Mouse (Mus musculus): Measurements from ENCODE around the gene Sult2b1.

Sult2b1 gene

DNA sequence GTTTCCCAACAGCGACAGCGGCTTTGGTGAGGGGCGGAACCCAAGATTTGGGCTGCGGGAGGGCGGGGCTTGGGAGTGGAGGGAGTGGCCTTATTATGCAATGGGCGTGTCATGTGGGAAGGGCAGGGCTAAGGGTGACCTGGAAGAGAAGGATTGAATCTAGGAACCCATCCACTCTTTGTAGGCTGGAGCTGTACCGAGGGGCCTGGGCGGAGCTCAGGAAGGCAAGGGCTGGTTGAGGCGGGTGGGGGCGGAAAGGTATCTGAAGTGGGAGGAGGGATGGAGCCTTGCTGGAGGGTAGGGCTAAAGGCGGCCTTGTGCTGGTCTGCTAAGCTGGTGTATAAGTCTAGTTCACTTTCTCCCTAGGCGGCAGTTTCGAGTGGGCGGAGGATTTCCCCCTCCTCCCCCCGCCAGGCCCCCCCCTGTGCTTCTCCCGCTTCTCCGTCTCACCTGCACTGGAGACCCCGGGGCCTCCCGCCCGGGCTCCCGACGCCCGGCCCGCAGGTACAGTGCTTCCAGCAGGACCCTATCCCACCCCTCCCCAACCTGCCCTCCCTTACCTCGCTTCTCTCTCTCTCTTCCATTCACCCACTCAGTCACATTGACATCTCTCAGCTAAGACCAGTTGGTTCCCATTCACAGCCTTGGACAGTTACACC, 16.2 kb upstream of the Sult2b1 start:
- no peak for DNase-seq

DNA sequence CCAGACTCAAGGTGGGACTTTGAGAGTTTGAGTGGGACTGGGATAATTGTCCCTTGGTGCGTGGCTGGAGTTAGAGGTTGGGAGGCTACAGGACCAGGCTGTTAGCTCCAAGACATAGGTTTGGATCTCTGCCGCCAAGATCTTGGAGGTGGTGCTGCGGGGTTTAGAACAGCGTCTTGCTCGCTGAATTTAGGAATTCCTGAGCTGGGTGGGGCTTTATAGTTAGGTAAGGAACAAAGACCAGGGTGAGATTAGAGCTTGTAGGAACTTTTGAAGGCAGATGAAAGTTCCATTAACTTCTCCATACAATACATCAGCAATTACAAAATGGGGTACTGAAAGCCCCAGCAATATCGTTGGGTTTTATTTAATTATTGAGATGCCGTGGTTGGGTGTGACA, 15.5 kb upstream of the Sult2b1 start:
- no peak for DNase-seq

DNA sequence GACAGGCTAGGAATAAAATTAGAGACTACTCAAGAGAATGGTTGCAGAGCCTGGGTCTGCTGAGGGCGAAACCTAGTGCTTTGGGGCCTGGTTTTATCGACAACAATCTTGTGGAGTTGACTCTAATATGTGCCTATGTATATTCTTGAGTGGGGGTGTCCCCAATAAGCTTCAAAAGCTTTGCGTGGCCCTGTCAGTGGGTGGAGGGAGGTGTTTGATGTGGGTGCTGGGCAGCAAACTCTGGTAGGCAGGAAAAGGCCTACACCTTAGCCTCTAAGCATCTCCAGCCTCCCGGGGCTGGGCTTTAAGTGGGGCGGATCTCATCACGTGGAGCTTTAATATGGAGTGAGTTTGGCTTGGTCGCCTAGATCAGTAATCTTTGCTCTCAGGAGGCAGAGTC, 14.5 kb upstream of the Sult2b1 start:
- DNase-seq: no peak

DNA sequence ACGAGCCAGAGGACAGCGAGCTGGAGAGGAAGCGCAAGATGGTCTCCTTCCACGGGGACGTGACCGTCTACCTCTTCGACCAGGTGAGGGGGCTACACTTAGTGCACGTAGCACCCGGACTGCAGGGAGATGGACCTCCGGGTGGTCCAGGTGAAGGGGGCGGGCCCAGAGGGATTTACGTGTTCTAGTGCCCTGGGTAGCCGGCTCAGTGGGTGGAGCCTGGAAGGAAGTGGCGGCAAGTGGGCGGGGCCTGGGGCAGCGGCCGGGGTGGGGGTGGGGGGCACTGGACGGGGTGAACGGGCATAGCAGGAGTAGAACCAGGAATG, 14.0 kb upstream of the Sult2b1 start:
- peak; percentile 28 to 42 for DNase-seq

DNA sequence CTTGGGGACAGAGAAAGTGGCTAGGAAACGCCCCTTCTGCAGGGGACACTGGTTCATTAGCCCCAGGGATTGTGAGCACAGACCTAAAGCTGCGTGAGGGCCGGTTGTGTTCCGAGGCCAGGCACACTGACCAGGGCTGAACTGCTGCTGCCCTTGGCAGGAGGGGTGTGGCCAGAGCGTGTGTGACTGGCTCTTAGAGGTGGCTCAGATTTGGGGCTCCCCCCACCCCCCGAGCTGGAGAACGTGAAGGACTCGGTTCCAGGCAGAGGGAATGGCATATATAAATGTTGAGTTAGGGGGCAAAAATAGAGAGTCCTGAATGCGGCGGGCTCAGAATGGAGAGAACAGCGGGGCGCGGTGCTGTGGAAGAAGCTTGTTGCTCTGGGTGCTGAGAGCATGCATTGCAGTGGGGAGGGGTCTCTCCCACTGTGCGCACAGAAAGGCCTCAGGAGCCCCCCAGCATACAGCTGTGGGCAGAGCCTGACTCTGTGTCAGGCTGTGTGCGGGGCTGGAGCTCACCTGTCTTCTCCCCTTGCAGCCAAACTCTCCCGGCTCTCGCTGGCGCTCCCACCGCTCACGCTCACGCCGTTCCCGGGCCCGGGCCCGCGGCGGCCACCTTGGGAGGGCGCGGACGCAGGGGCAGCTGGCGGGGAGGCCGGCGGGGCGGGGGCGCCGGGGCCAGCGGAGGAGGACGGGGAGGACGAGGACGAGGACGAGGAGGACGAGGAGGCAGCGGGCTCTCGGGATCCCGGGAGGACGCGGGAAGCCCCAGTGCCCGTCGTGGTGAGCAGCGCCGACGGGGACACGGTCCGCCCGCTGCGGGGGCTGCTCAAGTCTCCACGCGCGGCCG, 13.4 kb upstream of the Sult2b1 start:
- DNase-seq: no peak

DNA sequence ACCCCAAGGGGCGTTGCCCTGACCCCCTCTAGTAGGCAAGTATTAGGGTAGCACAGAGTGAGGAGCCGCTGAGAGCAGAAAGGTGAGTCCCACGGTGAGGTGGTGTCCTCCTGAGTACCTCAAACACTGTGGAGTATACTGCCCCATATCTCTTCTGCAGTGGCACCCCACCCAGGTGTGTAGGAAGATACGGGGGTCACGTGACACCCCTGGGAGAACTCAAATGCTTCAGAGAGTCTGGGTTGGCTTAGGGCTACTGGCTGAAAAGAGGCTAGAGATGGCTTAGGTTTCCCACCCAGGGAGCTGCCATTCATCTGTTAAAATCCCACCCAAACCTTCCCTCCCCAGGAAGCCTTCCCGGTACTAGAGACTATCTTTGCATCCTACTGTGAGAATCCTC, 12.5 kb upstream of the Sult2b1 start:
- no peak for DNase-seq

DNA sequence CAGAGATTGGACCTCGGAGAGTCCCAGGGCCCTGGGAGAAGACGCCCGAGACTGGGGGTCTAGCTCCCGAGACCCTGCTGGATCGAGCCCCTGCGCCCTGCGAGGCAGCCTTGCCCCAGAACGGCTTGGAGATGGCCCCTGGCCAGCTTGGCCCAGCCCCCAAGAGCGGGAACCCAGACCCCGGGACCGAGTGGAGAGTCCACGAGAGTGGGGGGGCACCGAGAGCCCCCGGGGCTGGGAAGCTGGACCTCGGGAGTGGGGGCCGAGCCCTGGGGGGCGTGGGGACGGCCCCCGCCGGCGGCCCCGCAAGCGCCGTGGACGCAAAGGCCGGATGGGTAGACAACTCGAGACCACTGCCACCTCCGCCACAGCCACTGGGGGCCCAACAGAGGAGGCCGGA, 10.5 kb upstream of the Sult2b1 start:
- DNase-seq: no peak

DNA sequence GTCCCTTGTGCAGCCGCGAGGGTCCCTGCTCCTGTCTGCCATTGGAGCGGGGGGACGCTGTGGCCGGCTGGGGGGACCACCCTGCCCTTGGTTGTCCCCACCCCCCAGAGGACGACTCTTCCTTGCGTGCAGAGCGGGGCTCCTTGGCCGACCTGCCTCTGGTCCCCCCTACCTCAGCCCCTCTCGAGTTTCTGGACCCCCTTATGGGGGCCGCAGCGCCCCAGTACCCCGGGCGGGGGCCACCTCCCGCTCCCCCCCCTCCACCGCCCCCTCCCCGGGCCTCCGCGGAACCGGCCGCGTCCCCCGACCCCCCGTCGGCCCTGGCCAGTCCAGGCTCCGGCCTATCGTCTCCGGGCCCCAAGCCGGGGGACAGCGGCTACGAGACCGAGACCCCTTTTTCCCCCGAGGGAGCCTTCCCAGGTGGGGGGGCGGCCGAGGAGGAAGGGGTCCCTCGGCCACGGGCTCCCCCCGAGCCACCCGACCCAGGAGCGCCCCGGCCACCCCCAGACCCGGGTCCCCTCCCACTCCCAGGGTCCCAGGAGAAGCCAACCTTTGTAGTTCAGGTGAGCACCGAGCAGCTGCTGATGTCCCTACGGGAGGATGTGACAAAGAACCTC, 9.6 kb upstream of the Sult2b1 start:
- no peak for DNase-seq

DNA sequence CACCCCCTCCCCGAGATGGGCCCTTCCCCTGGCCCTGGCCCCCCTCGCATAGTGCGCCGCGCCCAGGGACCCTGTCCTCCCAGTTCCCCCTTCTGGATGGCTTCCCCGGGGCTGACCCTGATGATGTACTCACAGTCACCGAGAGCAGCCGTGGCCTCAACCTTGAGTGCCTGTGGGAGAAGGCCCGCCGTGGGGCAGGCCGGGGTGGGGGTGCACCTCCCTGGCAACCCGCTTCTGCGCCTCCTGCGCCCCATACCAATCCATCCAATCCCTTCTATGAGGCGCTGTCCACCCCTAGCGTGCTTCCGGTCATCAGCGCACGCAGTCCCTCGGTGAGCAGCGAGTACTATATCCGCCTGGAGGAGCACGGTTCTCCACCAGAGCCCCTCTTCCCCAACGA, 8.8 kb upstream of the Sult2b1 start:
- no peak for DNase-seq

DNA sequence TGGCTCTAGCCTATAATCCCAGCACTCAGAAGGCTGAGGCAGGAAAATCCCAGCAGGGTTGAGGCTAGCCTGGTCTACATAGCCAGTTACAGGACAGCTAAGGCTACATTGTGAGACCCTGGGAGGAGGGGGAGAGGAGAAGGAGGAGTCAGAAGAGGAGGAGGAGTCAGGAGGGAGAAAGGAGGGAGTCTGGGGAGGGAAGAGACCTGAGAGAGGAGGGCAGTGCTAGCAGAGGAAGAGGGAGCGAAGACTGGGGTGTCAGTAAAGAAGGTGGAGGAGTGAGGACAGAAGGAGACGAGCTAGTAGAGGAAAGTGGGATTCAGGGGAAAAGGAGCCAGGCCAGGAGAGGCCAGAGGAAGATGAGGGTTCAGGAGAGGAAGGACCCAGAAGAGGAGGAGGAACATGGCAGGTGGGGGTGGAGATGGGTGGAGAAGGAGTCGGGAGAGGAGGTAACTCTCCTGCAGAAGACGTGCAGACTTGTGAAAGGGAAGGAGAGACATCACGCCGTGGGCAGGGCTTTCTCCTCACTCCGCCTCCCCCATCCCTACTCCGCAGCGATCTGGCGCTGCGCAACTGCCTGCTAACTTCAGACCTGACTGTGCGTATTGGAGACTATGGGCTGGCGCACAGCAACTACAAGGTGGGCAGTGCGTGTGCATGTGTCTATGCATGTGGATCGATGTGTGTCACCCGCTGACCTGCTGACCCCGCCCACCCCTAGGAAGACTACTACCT, 7.5 kb upstream of the Sult2b1 start:
- DNase-seq: no peak

DNA sequence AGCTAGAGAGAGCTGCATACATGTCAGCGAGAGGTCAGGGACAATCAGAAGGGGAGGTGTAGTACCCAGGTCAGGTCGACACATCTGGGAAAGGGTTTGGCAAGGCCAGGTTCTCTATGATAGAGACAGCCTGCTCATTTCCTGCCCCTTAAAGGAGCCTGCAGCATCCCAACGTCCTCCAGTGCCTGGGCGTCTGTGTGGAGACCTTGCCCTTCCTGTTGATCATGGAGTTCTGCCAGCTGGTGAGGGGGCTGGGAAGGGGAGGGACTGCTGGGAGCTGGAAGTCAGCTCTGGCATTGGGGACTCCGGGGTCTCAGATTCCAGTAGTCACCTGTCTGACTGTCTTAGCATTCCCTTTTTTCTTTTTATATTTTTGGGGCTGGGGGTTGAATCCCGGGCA, 6.3 kb upstream of the Sult2b1 start:
- DNase-seq: no peak

DNA sequence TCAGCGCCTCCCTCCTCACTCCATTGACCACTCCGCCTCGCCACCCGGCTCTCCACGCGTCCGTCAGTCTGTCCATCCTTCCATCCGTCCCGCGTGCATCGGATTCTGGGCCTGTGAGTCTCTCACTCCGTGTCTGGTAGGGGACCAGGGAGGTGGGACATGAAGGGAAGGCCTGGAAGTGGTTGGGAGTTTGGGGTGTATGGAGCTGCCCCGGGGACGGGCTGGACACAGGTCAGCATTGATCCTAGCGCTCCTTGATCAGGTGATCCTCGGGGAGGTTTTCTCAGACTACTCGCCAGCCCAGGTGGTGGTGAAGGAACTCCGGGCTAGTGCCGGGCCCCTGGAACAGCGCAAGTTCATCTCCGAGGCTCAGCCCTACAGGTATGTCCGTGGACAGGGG, 3.2 kb upstream of the Sult2b1 start:
- no peak for DNase-seq

DNA sequence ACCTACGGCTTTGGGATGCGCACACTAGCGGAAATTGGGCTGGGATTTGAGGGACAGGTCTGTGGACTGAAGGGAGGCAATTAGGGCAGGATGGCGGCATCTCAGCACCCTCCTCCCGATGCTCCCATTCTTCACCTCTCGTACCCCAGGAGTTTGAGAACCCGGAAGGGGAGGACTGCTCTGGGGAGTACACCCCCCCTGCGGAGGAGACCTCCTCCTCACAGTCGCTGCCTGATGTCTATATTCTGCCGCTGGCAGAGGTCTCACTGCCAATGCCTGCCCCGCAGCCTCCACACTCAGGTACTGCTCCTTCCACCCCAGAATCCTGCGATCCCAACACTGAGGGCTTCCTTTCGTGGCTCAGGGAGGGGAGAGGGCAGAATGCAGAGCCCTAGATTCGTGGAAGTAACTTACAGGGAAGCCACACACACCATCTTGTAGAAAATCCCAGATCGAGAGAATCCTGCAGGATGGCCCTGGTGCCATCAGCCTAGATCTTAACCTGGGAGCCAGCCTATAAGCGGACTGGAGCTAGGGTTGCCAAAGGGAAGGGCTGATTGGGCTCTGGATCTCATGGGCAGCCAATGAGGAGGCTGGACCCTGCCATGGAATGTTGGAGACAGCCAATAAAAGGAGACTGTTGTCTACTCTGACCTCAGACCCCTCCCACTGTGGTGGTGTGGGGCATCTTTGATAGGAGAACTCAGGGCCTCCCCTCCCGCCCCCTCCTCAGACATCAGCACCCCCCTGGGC, 2.4 kb upstream of the Sult2b1 start:
- DNase-seq: peak; percentile 63 to 71

DNA sequence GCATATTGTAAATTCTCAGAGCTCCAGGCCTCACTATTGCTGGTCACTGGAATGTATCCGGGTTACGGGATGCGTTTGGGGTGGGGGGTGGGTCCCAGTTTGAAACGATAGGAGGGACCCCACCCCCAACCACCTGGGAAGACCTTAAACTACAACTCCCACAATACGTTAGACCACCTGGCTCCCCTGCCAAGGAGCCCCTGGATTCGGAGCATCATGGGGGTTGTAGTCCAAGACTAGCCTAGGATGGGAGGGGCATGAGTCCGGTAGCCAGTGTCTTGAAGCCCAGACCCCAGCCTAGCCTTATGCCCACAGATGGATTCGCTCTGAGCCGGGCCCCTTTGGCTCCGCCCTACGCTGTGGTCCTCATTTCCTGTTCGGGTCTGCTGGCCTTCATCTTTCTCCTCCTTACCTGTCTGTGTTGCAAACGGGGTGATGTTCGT, 1.7 kb upstream of the Sult2b1 start:
- peak; percentile 70 to 72 for DNase-seq

DNA sequence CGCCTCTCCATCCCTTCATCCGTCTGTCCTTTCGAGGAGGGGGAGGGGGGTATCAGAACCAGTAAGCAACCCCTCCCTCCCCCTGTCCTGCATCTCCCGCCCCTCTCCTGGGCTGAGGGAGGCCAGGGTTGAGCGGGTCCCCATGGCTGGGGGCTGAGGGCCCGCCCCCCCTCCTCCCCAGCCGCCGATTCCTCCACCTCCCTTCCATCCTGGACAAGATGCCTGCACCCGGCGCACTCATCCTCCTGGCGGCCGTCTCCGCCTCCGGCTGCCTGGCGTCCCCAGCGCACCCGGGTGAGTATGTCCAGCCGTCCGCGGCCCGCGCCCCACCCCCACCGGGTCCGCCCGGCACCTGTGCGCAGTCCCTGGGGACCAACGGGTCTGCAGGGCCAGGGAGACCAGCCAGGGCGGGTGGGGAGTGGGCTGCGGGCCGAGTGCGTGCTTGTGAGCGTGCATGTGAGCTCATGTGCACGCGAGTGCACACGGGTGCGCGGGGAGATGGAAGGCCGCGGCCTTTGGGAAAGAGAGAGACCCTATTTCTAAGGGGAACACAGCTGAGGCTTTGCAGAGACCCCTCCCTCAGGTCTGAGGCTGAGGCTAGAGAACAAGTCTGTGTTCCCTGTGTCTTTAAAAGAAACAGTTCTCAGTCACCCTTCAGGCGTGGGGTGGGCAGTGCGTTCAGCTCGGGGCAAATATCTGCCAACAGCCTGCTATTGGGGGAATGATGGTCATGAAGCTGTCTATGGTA, 1.1 kb upstream of the Sult2b1 start:
- peak; percentile 57 to 67 for DNase-seq

DNA sequence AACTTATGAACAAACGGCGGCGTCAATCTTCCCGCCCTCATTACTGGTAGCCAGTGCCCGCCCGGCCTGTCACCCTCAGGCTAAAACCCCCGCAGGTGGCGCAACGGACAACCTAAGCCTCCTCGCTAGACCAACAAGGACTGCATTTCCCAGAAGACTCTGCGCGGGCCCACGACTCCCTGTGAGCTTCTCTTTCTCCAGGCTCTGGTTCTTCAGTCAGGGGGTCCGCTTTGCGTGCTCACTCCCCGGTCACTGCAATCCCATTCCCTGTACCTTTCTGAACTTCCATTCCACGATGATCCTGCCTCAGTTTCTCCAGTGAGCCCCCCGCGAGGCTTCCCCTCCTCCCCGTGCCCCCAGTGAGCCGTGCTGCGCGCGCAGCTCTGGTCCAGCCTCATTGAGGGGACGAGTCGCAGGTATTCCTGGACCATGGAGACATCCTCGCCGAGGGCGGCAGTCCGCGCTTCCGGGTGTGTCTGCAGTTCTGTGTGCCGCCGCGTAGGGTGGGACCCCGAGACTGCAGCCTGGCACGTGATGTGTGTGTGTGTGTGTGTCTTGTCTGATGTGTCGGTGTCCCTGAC, 868 bp downstream of the Sult2b1 start, which contains the start of gene Lmtk3:
Gene Lmtk3, plus strand, starts transcription at position 228 of the 581 bp plus-strand sequence.
- peak; percentile 87 to 90 for DNase-seq

DNA sequence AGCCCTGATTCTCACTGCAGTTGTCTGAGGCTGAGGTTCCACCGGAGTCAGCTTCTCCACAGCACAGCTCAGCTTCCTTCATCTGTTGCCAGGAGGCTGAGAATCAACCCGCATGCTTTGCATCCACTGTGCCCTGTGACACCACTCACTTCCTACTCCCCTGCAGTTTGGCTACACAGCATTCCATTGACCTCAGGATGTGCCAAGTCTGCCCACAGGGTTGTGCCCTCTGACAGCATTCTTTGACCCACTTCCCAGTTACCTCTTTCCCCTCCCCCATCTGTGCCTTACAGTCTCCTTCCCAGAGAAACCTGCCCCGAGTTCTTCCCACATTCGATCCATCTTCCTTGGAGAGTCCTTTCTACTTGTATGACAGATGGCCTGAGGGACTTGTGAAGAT, 2.2 kb downstream of the Sult2b1 start:
- DNase-seq: no peak

DNA sequence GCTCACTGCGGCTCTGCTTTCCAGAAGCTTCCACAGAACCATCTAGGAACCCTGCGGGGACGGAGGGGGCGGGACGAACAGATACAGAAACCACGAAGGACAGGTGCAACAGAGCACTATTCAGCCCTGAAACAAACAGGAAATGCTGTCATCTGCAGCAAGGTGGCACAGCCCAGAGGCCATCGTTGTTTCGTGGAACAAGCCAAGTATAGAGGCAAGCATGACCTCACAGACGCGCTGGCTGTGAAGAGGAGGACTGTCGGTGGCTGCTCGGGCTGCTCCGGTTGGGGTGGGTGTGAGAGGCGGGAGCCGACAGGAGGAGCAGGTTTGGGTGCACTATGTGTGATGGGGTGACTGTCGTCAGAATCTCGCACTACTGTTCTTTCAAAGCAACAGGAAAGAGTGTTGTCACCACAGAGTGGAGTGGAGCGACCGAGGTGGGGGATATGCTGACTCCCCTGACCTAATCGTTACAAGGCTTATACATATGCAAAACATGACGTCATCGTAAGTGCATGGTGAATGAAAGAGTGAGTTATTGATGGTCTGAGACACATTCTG, 5.3 kb downstream of the Sult2b1 start:
- DNase-seq: no peak

DNA sequence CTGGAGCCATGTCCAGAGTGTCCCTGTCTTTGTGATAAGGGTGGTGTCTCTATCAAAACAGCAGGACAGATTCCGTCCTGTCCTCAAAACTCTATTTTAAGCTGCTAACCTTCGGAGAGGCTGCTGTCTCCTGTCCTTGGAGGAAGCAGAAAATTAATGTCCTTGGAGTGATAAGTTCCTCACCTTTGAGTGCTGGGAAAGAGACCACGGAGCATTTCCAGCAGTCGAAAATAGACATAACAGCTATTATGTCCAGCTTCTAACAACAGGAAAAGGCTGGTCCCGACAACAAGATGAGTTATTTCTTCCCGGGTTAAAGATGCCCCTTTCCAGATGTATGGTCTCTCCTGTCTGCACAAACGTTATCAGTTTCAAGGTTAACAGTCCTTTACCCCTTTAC, 9.2 kb downstream of the Sult2b1 start:
- no peak for DNase-seq

DNA sequence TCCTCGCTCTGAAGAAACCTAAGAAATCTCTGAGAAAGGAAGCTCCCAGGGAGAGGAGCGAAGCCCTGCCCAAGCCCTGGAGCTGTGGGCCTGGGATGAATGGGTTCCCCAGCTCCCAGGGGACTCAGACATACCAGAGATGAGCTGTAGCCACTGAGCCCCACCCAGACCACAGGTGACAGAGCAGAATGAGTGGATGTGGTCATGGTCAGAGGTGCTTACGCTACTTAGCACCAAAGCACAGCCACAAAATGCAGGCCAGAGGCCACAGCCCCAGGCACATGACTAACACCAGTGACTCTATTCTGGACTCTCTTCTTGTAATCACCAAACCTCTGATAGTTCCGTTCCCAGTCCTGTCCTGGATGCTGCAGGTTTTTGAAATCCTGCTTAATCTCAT, 13.4 kb downstream of the Sult2b1 start:
- no peak for DNase-seq
